Mouse (Mus musculus): ENCODE results near the gene Sorbs1.

Gene Sorbs1

DNA sequence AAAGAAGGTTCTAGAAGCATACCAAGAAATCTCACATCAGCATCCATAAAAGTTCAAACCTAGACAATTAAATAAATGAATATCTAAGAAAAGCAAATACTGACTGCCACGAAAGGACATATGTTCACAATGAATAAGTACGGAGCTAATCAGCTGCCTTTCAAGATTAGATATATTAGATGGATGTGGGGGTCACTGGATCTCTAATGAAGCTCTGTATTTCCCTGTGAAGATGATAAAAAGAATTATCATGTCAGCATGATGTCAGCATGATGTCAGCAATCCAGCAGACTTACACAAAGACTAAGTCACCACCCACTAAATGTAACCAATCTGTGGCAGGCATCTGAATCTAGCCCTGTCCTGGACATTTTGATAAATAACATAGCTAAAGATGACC is 77.8 kb downstream of the Sorbs1 start:
- DNase-seq, result no peak

DNA sequence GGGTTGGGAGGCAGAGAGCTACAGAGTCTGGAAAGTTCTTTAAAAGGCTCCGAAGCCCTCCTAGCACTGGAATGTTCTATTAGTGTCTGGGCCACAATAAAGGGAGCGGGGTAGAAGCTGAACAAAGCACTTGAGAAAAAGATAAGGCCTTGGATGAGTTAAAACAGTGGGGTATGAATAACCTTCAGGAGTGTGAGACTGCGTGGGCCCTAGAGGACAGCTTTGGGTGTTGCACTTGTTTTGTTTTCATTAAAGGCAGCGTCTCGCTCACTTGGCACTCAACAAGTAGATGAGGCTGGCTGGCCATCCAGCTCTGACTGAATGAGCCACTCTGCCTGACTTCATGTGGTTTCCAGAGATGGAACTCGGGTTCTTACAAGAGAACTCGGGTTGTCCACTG is 78.5 kb downstream of the Sorbs1 start:
- DNase-seq, result no peak

DNA sequence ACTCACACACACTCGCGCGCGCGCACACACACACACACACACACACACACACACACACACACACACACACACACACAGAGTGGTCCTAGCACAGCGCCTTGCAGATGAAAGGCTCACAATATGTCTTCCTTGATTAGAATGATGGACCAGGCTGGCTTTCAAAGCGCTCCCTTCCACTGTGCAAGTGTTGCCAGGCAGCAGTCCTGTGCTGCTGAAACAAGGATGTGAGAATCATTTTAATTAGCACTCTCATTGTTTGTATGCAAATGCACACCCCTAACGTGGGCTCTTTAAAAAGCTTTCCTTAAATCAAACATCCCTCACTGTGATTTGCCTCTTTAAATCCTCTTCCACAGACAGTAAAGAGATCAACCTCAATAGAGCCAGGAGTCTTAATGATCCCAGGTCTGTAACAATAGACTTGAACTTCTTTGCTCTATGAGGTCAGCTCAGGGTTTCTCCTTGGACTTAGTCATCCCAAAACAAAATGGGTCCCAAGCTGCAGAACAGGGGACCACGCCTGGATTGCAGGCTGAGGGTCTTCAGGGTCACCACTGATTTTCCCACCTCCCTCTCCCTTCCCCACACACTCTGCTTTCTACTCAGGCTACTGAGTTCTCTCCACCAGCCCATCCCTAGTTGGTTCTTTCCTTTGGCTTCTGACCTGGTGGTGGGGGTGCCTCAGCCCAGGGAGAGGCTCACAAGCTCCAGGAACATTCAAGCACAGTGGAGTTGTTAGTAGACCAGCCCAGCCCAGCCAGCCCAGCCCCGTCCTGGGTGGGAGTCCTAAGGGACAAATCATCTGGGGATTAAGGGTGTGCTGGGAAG is 79.3 kb downstream of the Sorbs1 start:
- no peak for DNase-seq

DNA sequence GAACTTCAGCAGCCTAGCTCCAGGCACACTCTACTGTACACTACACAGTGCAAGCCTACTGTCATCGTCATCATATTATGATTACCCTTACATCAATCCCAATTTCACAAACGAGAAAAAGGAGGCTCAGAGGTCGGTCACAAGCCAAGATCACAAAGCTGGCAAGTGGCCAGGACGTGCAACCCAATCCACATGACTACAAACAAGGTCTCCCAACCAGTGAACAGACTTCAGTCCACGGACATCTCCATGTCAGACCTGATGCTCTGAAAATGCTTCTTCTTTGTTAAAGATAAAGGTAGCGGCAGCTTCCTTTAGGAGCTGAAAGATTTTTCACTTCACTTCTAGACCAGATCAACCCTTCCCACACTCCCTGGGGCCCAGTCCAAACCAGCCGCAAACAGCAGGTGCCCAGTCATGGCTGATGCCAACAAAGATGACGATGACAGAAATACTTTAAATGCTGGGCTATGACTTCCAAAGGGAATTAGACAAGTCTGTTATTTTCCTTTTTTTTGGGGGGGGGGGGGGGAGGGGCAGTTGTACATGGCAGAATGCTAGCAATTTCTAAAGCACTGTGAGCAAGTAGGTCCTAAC is 80.2 kb downstream of the Sorbs1 start:
- DNase-seq, result peak; percentile 34 to 64

DNA sequence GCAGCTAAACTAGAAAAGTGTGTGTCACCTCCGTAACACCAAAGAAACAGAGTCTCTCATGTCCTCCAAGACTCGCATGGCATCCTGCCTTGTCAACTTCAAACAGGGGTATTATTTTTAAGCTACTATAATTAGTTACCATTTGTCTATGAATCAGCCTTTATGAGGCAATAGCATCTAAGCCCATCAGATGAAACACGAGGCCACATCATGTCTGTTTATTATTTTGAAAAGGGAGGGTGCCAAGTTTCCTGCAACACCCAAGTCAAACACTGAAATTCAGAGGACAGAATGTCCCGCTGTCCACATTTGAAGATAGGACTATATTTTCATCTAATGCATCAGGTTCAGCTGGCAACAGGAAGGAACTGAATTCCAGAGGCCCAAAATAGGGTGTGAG is 81.6 kb downstream of the Sorbs1 start:
- DNase-seq, result no peak

DNA sequence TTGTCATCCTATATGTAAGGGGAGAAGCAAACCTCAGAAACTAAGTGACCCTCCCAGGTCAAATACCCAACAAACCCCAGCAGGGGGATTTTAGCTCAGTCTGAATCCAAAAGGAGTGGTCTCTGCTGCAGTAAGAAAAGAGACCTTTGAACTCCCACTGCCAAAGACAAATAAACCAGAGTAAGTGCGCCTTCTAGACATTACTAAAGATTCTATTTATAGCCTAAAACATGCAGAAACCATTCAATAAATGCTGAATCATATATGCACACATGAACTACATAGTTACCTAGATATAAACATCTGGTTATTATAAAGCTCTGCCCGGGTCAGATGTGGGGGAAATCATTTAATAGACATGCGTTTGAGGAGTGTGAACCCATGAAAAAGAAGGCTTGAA is 84.0 kb downstream of the Sorbs1 start:
- no peak for DNase-seq

DNA sequence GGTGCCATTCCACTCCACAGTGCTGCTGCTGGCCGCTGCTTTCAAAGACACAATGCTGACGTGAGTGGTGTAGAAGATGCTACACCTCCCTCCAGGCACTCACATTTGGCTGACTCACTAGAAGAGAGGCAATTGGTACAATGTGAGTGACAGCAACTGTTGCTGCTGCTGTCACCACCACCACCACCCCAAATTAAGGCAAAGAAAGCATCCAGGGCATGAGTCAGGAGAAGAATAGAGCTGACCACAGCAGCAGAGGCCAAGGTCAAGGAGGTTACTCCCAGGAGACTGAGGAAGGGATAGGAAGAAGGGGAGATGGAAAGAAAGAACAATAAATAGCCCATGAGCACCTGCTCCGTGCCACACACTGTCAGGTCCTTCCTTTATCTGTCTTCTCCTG is 84.4 kb downstream of the Sorbs1 start:
- no peak for DNase-seq

DNA sequence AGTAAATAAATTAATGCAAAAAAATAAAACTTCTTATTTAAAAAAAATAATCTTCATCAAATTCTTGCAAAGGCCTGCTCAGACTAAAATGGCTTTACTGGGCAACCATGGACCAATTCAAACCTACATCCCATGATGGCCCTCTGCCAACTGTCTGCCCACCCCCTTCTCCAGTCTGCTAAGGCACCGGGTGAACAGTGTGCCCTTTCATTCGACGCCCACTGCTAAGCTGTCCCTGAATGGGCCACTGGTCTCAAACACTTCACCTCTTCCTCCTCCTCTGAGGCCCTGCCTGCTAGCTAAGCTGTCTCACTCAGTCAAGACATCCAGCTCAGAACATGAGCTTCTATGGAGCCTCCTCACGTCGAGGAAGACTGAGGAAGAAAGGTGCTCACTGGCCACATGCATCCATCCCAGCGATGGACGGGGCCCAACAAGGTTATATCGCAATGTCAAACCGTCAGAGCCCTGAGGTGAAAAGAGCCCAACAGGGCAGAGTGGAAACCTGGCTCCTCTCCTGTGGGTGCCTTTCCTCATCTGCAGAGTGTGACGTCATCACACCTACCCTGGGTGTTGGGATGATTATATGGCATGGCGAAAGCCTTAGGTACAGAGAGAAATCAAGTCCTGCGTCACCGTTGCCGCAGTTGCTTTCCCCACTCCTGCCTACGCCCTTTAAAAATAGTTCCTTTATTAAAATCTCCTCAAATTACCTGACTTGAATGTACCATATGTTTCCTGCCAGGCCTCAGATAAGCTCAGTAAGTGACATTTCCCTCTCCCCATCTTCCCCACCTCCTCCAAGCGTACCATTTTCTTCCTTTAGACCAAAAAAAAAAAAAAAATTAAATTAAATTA is 87.2 kb downstream of the Sorbs1 start:
- peak in 1 of 2 experiments; percentile 47 for DNase-seq

DNA sequence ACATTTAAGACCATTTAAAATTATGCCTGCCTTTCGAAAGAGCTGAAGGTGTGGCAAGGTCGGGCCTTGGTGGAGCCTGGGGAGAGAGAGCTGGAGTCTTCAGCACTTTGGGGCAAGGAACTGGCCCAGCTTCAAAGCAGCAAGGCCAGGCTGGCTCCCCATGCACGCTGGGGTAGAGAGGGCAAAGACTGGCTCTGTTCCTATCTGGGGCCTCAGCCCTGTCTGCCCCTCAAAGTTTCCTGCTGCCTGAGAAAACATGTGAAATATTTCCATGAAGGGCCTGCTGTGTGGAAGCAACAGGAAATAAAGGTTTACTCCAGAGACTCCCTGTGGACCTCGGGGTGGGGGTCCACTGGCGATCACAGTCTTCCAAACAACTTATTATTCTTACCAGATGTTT is 88.3 kb downstream of the Sorbs1 start:
- no peak for DNase-seq

DNA sequence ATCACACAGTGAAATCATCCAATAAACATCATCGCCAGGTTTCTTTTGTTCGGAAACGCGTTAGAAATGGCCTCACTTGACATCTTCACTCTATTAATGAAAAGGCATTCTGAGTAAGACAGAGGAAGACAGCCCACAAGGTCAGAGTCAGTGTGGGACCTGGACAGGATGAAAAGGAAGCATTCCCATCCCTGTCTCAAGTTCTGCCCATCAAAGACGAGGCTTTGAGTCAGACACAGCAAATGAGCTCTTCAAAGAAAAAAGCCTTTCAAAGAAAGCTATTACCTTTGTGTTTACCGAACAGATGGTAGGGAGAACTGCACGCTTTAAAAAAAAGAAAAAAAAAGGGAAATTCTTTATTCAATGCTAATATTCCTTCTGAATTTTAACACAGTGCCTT is 92.5 kb downstream of the Sorbs1 start:
- no peak for DNase-seq

DNA sequence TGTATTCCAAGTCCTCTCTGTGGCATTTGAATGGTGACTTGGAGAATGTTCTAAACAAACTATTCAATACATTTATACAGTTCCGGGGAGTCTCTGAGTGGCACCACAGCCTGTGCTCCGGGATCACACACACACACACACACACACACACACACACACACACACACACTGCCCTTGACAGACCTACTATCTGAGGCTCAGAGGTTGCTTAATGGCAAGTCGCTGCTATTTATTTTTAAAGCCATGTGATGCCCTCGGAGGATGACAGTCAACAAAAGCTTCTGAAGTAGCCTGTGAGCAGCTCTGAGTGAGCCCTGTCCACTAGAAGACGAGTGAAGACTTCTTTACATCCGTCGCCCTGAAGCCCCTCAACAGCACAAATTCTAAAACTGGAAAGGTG is 94.3 kb downstream of the Sorbs1 start:
- DNase-seq, result no peak

DNA sequence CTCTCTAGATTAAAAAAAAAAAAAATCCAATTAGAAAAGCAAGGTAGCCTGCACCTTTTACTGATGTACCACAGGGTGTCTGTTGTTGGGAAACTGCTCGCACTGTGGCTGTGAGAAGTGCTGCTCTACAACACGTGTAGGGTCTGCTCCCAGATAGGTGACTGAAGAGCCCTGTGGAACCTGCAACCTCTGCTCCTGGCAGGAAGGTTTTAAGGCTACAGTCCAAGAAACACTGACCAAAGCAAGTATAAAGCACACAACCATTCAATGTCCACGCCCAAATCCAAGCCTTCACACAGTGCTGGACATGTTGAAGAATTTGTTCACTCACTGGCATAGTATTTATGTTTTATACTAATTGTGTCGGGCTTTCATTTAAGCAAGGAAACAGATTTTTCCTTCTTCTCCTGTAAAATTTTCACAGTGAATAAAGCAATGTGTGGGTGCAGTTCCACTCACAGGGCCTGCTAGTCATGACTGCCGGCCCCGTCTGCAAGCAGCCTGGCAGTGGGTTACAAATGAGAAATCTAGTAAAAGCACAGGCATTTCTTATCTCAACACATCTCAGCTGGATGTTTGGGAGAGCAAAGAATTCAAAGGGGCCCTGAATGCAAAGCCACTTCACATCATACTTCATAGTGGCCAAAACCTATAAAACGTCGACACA is 96.3 kb downstream of the Sorbs1 start:
- no peak for DNase-seq

DNA sequence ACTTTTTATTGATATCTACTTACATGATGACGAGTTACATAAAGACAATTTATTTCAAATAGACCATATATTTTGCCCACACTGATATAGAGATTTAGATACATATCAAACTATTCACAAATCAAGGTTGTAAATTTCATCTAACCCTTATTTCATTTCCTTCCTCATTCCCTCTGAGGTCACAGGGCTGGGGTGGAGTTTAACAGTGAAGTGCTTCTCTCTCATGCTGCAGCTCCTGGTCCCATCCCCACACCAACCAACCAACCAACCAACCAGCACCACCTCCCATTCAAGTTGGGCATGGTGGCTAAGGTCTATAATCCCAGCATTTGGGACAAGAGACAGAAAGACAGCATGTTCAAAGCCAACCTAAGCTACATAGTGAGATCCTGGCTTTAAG is 97.9 kb downstream of the Sorbs1 start:
- DNase-seq, result no peak

DNA sequence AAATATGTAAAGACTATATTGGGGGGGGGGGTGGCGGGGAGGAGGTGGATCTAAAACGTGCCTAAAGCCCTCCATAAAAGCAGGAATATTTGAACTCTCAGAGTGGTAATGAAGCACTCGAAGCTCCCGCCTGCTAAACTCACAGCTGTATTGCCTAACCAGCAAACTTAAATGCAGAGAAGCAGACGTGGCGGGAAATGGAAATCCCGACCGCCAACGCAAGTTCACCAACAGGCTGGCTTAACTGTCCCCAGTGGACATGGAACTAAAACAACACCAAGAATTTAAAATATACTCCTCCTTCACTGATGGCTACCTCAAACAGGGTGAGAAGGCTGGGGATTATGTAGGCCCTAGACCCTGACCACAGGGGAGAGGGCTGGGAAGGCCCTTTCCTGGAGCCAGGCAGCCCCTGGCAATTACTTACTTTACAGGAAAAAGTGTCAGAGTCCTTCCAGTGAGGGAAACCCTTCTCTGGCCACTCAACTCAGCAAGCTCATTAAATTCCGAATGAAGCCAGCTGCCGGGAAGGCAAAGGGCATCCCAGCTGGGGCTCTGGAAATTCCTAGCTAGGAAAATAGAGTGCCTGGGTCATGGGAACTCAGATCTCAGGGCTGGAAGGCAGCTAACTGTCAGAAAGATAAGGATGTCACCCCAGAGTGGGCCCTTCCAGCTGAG is 98.6 kb downstream of the Sorbs1 start:
- no peak for DNase-seq

DNA sequence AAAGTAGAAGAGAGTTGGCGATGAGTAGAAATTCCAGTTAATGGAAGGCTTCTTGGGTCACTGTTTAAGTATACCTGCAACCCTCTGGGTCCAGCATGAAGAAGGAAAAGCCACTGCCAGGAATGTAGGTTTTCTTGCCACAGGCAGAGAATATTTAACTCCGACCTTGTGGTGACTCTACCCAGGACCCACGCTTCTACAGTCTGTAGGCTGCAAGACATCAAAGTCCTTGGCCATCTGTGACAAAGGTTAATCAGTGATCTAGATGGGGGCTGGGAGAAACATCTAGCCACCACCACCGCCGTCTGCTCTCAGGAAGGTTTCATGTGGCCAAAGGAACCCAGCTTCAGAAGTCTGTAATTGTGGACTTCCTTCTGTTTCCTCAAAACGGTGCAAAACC is 99.2 kb downstream of the Sorbs1 start:
- no peak for DNase-seq

DNA sequence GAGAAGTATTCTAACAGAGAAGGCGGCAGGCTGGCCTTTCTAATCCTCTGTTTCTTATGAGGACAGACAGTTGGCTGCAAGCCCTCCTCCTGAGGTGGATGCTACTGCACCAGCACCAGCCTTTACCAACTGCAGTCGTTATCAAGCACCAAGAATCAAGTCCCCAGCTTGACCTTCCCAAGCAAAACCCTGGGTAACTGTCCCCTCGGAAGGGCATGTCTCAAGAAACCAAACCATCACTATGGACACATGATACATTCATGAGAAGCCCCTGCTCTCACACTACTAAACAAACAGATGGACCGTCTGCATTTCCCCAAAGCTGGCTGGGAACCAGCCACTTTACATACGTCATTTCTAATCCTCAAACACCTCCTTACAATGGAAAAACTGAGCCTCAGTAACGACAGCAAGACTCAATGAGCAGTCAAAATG is 102.2 kb downstream of the Sorbs1 start:
- peak; percentile 76 to 81 for DNase-seq

DNA sequence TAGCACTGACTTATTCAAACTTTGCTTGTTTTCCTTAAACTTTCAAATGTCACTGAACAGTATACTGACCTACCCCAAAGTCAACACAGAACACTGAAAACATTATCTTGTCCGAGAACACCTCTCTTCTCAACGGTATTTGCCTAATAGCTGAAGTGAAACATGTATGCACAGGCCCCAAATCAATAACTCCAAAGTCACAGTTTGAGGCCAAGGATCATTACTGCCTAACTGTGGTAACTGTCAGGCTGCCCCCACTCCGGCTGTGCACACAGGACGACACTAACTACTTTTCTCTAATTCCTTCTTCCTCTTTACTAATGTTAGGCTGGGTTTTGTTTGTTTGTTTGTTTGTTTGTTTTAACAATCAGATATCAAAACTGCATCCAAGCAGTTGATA is 103.1 kb downstream of the Sorbs1 start:
- no peak for DNase-seq

DNA sequence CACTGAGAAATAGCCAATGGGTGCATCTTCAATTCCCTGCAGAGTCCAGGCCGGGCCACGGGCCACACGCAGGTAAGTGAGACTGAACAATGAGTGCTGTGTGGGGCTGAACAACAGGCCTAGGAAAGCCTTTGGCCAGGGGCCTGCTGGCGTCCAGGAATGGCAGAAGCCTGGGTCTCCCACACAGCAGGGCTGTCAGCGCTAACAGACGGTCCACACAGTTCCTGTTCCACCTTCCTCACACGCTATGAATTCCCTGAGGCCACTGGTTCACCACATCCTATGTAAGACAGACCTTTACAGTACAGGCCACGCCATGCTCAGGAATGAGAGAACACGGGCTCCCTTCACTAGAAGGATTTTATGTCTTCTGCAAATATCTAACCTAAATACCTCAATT is 103.5 kb downstream of the Sorbs1 start:
- peak; percentile 73 to 82 for DNase-seq

DNA sequence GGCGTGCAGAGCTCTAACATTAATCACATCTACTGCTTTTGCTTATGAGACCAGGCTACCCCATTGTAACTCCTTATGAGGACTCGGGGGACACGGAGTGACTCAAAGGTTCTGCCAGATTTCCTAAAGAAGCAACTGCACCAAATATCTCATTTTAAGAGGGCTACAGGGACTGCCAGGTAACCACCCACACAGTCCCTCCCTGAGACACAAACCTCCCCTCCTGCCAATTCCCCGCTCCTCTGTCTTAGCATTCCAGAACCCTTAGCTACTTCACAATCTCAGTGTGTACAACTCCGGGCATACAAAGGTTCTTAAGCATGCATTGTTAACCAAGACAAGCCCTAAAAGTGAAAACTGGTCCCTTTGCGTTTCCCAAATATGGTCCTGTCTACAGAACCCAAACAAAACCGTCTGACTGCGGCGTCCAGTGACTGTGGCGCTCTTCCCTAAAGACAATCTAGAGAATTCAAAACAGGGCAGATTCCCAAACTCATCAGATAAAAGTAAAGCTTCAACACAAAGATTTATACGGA is 104.0 kb downstream of the Sorbs1 start:
- DNase-seq, result no peak

DNA sequence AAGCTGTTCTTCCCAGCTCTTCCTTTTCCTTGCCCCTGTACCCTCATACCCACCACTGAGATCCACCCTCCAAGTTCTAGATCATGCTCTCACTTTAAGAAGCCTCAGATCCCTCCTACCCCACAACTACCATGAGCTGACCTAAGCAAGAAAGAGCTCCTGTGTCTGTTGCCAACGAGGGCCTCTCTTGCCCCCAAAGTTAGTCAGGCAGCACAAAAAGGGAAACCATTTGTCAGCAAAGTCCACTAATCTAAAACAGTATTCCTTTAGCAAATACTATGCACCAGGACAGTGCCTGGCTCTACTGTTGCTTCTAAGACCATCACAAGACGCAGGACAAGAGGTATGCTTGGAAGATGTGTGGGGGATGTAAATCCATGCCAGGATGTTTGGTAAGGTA is 106.4 kb downstream of the Sorbs1 start:
- no peak for DNase-seq

DNA sequence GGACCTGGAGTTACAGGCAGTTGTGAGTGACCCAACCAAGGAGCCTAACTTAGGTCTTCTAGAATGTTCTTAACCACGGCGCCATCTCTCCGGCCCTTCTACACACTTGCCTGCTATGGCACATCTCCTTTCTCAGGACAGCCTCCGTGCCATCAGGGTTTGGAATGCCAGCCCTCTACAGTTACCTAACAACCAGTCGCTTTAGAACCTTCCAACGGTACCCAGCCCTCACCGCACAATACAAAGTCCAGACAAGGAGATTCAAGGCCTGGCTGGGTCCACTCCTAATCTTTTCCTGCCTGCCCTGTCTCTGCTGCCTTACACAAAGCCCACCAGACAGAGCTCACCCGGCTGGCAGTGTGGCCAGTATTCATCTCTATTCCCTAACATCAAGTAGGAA is 106.9 kb downstream of the Sorbs1 start:
- no peak for DNase-seq

DNA sequence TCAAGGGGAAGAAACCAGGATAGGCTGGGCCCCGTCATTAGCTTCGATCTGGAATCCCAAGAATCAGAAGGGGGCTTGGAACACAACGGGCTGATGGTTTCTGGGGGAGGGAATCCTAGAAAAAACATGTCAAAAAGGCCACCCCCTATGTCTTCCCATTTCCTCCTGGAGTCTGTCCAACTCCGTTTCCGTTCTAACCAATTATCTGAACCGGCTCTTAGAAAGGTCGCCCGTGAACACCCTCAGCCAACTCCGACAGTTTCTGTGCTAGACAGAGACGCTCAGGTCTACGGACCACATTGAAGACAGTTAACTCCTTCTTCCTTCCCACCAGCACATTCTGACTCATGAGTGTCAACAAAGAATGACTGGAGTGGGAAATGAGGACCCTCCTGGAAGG is 107.8 kb downstream of the Sorbs1 start:
- DNase-seq, result no peak

All from cerebellum, postnatal 14 days (tissue).